Mouse (Mus musculus) brain, embryonic 14.5 days (tissue): ENCODE measurements at regions not wholly inside any gene's neighbourhood (a gene's known extent, or its start where the extent isn't known, plus 50 kb on each side); places are given as distances from the start of the nearest gene placed in this dataset.
"Not testable (repeated sequence)": the region's sequence is repeated elsewhere in the genome, so short reads cannot be mapped to it uniquely, and the experiment has no call there.

Experiments used
- CTCF ChIP-seq: fragments of 200-500 bp; IDR thresholded peaks from 2 replicates; pipeline ENCODE4 v1.5.1; 2012; ENCODE audit warnings: inconsistent platforms, mild to moderate bottlenecking, moderate library complexity, borderline replicate concordance; ENCODE audit not compliant: insufficient read depth, insufficient read length; ENCODE audit errors: extremely low read depth
- POLR2A ChIP-seq: fragments of 200-500 bp; IDR thresholded peaks from 2 replicates; pipeline ENCODE4 v1.6.1; 2012; ENCODE audit warnings: mild to moderate bottlenecking, inconsistent platforms, borderline replicate concordance; ENCODE audit not compliant: poor library complexity, insufficient read depth, insufficient read length, severe bottlenecking; ENCODE audit errors: extremely low read depth

DNA sequence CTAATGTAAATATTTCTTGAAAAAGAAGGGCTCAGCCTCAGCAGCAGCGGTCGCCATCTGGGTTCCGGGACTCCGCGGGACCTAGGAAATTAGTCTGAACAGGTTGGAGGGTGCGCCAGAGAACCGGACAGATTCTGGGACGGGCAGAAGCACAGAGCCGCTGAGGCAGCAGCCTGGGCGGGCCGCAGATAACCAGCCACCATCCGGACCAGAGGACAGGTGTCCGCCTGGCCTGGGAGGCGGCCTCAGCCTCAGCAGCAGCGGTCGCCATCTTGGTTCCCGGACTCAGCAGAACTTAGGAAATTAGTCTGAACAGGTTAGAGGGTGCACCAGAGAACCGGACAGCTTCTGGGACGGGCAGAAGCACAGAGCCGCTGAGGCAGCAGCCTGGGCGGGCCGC, 136.7 kb upstream of the Slc10a2 start:
- not testable (repeated sequence) for TF ChIP-seq POLR2A, CTCF
